Mouse (Mus musculus) liver, embryonic 16.5 days (tissue): ENCODE measurements around the gene 2310022A10Rik. TPM values are rescaled to one million over a fixed set of nuclear protein-coding genes. Genes with fewer than 3 reads are reported as not detected.

ENCODE experiments used
- ATAC-seq: fragments of 200-750 bp; cut with Nextera tagmentation; 2 replicates; pipeline ENCODE4 v1.8.0; 2017; ENCODE audit warnings: low read depth, mild to moderate bottlenecking, moderate number of reproducible peaks, moderate library complexity
- H3K27ac ChIP-seq: fragments of 300-500 bp; sonication (generic); 2 replicates; pipeline ENCODE4 v1.5.1; 2014; ENCODE audit warnings: mild to moderate bottlenecking, low read length
- H3K27me3 ChIP-seq: fragments of 300-500 bp; sonication (generic); 2 replicates; pipeline ENCODE4 v1.6.1; 2014; ENCODE audit warnings: low read depth, low read length, mixed read lengths; ENCODE audit not compliant: control insufficient read depth, insufficient read depth
- H3K36me3 ChIP-seq: fragments of 300-500 bp; sonication (generic); 2 replicates; pipeline ENCODE4 v1.6.1; 2014; ENCODE audit warnings: mild to moderate bottlenecking; ENCODE audit not compliant: control insufficient read depth, insufficient read depth
- H3K4me1 ChIP-seq: fragments of 300-500 bp; sonication (generic); 2 replicates; pipeline ENCODE4 v1.6.1; 2014; ENCODE audit warnings: low read depth, low read length, mixed read lengths; ENCODE audit not compliant: control insufficient read depth
- H3K4me2 ChIP-seq: fragments of 300-500 bp; sonication (generic); 2 replicates; pipeline ENCODE4 v1.6.1; 2014; ENCODE audit warnings: low read depth, low read length, mixed read lengths
- H3K4me3 ChIP-seq: fragments of 300-500 bp; sonication (generic); 2 replicates; pipeline ENCODE4 v1.5.1; 2014; ENCODE audit warnings: low read depth, mild to moderate bottlenecking, low read length
- H3K9ac ChIP-seq: fragments of 300-500 bp; sonication (generic); 2 replicates; pipeline ENCODE4 v1.6.1; 2014; ENCODE audit warnings: low read depth, low read length
- H3K9me3 ChIP-seq: fragments of 300-500 bp; sonication (generic); replicated peaks from 2 replicates; pipeline ENCODE4 v1.6.1; 2016; ENCODE audit warnings: low read length; ENCODE audit not compliant: control insufficient read depth
- WGBS: fragments of 180-500 bp; shearing (Covaris S2); extraction: QIAGEN DNeasy Blood & Tissue Kit; methylation state at CpG from one replicate; pipeline ENCODE4 v1.1.7; 2014; ENCODE audit not compliant: insufficient replicate concordance; 5-methylcytosine and 5-hydroxymethylcytosine counted together
- polyA plus RNA-seq: library from polyadenylated mRNA; unstranded; fragments of >200 nt; fragmentation: Nextera tagmentation; extraction: Ambion mirVana; gene quantifications from 2 replicates; pipeline ENCODE4 v1.2.1, GENCODE M21; 2015

The 2310022A10Rik gene
- polyA plus RNA-seq, 1 experiment from 2014 or later: 16.1 TPM

DNA sequence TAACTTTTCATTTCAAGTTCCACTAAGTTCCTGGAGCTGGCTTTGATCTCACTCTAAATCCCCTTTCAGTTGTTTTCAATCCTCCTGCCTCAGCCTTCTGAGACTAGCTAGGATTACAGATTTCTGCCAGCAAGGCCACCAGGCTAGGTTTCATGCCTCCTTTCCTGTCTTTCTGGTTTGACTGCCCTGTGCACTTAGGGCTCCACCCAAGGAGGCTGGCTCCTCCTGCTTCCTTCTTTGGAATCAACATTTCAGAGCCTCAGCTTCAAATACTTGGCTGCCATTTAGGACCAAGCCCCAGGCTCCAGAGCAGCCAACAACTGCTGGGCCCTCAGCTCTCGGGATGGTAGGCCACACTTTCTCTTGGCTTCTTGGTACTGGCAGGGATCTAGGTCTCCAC lies 32.4 kb upstream of the 2310022A10Rik start:
- H3K27ac ChIP-seq: no peak overlapping the region
- WGBS: 80% methylated on average over 1 of the region's 1 CpGs
- no peak for ATAC-seq
- H3K27me3 ChIP-seq: no peaks in the 10 kb centered on the region
- H3K9me3 ChIP-seq: no peaks in the 10 kb centered on the region
- no peak overlapping the region for H3K4me2 ChIP-seq
- no peaks in the 10 kb centered on the region for H3K36me3 ChIP-seq
- no peak overlapping the region for H3K9ac ChIP-seq
- peaks cover 5% of the 10 kb centered on the region for H3K4me1 ChIP-seq
- no peak overlapping the region for H3K4me3 ChIP-seq

DNA sequence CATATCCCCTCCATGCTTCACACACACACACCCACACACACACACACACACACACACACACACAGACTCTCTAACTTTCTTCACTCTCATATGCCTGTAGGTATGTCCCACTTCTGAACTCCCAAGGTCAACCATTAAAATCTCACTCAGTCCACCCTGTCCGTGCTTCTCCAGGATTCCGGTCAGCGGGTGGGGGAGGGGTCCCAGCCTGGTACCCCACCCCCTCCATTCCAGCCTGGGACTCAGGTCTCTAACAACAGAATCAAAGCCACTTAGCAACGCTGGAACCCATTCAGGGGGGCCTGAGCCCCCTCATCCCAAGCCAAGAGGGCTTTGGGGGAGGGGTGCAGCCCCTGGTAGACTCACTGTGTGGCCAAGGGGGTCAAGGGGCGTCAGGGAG lies 30.1 kb upstream of the 2310022A10Rik start, which contains the start of gene Hipk4:
TSS of gene Hipk4 (plus strand) at position 301 of the 400 bp plus-strand sequence.
- no peaks in the 10 kb centered on the region for H3K27me3 ChIP-seq
- no peak within 1 kb of the TSS for H3K4me2 ChIP-seq
- 62% methylated on average over 5 of the region's 5 CpGs for WGBS
- no peak within 1 kb of the TSS for H3K9ac ChIP-seq
- H3K9me3 ChIP-seq: no peaks in the 10 kb centered on the region
- H3K4me1 ChIP-seq: peaks cover 16% of the 10 kb centered on the region
- ATAC-seq: no peak
- H3K27ac ChIP-seq: no peak within 1 kb of the TSS
- H3K4me3 ChIP-seq: no peak within 1 kb of the TSS
- no peaks in the 10 kb centered on the region for H3K36me3 ChIP-seq

DNA sequence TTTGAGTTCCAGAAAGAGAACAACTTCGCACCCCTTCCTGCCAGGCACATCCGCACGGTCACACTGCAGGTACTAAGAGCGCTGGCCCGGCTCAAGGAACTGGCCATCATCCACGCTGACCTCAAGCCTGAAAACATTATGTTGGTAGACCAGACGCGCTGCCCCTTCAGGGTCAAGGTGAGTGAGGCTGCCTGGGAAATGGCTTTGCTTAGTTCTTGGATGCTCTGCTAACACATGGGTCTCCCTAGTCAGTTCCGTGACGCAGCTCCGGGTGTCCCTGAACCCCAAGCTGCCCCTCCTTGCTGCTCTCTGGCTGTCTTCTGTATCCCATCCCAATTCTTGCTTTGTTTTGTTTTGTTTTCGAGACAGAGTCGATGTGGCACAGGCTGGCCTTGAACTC lies 29.2 kb upstream of the 2310022A10Rik start:
- no peaks in the 10 kb centered on the region for H3K9me3 ChIP-seq
- no peak overlapping the region for H3K9ac ChIP-seq
- no peak for ATAC-seq
- WGBS: 84% methylated on average over 13 of the region's 13 CpGs
- no peak overlapping the region for H3K4me3 ChIP-seq
- no peak overlapping the region for H3K4me2 ChIP-seq
- peaks cover 16% of the 10 kb centered on the region for H3K4me1 ChIP-seq
- no peaks in the 10 kb centered on the region for H3K36me3 ChIP-seq
- no peaks in the 10 kb centered on the region for H3K27me3 ChIP-seq
- no peak overlapping the region for H3K27ac ChIP-seq

DNA sequence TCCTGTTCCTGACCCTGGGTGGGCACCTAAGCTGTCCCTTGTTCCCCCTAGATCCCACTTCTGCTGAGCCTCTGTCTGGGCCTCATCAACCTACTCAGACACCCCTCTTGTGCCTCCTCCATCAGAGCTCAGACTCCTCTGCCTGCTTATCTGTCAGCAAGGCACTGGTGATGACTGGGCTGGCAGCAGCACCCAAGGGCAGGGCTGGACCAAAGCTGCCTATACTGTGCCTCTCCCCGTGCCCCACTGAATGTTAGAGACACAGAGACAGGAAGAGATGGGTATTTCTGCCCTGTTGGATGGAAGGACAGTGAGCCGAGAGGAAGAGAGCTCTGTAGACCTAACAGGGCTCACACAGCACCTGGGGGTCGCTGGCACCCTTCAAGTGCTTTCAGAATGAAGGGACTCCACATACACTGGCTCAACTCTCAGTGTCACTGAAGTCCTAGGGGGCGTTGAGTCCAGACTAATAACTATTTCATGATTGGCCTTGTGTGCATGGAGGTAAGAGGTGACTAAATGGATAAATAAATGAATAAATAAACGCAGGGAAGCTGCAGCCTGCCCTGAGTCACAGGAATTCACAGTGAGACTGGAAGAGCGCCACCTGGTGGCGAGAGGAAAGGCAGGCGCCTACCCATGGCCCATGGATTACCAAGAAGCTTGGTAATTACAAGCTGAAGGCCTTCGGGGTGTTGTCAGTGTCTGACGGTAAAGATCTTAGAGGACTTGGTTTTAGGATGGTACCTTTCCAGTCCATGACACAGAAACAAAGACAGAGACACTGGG lies 26.8 kb upstream of the 2310022A10Rik start:
- WGBS: 13% methylated on average over 10 of the region's 10 CpGs
- ATAC-seq: peak; percentile 98

DNA sequence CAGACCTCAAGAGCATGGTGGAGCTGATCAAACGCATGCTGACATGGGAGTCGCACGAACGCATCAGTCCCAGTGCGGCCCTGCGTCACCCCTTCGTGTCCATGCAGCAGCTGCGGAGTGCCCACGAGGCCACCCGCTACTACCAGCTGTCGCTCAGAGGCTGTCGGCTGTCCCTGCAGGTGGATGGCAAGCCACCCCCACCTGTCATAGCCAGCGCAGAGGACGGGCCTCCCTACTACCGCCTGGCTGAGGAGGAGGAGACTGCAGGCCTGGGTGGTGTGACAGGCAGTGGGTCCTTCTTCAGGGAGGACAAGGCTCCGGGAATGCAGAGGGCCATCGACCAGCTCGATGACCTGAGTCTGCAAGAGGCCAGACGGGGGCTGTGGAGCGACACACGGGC lies 24.0 kb upstream of the 2310022A10Rik start:
- 86% methylated on average over 21 of the region's 21 CpGs for WGBS
- H3K36me3 ChIP-seq: peaks cover 11% of the 10 kb centered on the region
- H3K27me3 ChIP-seq: no peaks in the 10 kb centered on the region
- H3K4me2 ChIP-seq: no peak overlapping the region
- peaks cover 21% of the 10 kb centered on the region for H3K4me1 ChIP-seq
- H3K9me3 ChIP-seq: no peaks in the 10 kb centered on the region
- H3K9ac ChIP-seq: no peak overlapping the region
- ATAC-seq: no peak
- no peak overlapping the region for H3K27ac ChIP-seq
- no peak overlapping the region for H3K4me3 ChIP-seq

More for the DNA sequence above, 26.8 kb upstream of the 2310022A10Rik start:
- no peaks in the 10 kb centered on the region for H3K36me3 ChIP-seq
- no peaks in the 10 kb centered on the region for H3K27me3 ChIP-seq
- H3K9ac ChIP-seq: peak overlapping the region; percentile 61
- no peaks in the 10 kb centered on the region for H3K9me3 ChIP-seq
- H3K4me3 ChIP-seq: peak overlapping the region; percentile 32
- peak overlapping the region; percentile 65 for H3K4me2 ChIP-seq
- peaks cover 16% of the 10 kb centered on the region for H3K4me1 ChIP-seq
- peak overlapping the region; percentile 83 for H3K27ac ChIP-seq

DNA sequence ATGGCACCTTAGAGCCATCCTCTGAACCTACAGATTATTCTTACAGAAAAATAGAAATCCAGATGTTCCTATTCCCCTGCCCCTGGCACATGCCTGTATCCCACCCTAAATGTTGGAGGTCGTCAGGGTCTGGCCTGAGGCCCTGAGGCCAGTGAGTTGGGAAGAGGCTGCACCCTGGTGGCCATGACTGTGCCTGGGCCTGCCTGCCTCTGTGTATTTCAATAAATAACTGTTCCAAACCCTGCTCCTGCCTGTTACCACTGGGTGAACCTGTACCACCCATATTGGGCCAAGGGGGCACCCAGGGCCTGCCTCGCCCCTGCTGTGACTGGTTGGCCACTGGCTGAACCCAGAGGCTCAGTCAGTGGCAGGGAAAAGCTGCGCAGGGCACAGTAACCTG lies 22.1 kb upstream of the 2310022A10Rik start:
- H3K4me3 ChIP-seq: no peak overlapping the region
- H3K27me3 ChIP-seq: no peaks in the 10 kb centered on the region
- no peak overlapping the region for H3K4me2 ChIP-seq
- H3K27ac ChIP-seq: no peak overlapping the region
- H3K4me1 ChIP-seq: peaks cover 24% of the 10 kb centered on the region
- ATAC-seq: no peak
- H3K9ac ChIP-seq: no peak overlapping the region
- H3K9me3 ChIP-seq: no peaks in the 10 kb centered on the region
- peaks cover 11% of the 10 kb centered on the region for H3K36me3 ChIP-seq
- WGBS: 76% methylated on average over 3 of the region's 3 CpGs

DNA sequence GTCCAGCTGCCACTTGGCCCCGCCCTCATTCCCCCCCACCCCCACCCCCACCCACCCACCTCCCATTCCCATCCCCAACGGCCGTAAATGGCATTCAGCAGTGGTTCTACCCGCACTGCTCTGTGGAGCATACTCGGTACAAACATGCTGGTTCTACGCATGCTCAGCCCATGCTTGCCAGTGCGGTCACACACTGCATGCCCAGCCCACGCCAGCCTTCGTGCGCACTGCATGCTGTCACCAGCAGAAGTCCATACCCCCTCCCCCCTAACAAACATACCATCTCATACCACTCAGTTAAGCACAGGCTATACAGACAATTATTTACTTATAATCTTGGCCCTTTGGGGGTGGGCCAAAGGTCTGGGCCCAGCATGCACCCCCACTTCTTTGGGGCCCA lies 21.3 kb upstream of the 2310022A10Rik start:
- peaks cover 25% of the 10 kb centered on the region for H3K4me1 ChIP-seq
- H3K27me3 ChIP-seq: no peaks in the 10 kb centered on the region
- ATAC-seq: no peak
- no peak overlapping the region for H3K9ac ChIP-seq
- H3K4me2 ChIP-seq: no peak overlapping the region
- 83% methylated on average over 10 of the region's 10 CpGs for WGBS
- H3K9me3 ChIP-seq: no peaks in the 10 kb centered on the region
- H3K4me3 ChIP-seq: no peak overlapping the region
- H3K36me3 ChIP-seq: peaks cover 16% of the 10 kb centered on the region
- H3K27ac ChIP-seq: no peak overlapping the region

DNA sequence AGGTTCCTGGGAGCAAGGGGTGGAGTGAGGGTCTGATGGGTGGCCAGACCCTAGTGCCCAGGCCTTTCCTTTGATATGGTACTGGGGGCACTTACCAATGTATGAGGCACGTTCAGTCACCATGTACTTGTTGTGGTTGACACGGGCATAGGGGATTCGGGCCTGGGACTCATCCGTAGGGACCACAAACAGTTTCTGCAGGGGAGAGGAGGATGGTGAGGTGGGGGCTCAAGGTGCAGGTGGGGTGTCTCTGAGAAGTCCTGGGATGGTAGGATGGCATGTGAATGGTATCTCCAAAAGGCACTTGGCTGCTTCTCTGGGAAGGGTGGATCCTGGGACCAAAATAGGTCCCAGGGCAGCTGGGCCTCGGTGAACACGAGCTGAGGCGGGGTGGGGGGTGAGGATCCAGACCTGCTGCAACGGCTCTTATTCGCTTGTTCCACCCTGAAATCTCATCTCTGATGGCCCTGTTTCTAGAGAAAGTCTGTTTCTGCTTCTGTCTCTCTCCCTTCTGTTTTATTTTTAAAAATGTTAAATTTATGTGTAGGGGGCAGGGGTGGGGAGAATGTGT lies 20.5 kb upstream of the 2310022A10Rik start:
- WGBS: 87% methylated on average over 9 of the region's 9 CpGs
- no peaks in the 10 kb centered on the region for H3K27me3 ChIP-seq
- no peaks in the 10 kb centered on the region for H3K9me3 ChIP-seq
- H3K27ac ChIP-seq: no peak overlapping the region
- H3K9ac ChIP-seq: no peak overlapping the region
- H3K36me3 ChIP-seq: peaks cover 16% of the 10 kb centered on the region
- H3K4me3 ChIP-seq: no peak overlapping the region
- no peak overlapping the region for H3K4me2 ChIP-seq
- peaks cover 30% of the 10 kb centered on the region for H3K4me1 ChIP-seq
- ATAC-seq: no peak

DNA sequence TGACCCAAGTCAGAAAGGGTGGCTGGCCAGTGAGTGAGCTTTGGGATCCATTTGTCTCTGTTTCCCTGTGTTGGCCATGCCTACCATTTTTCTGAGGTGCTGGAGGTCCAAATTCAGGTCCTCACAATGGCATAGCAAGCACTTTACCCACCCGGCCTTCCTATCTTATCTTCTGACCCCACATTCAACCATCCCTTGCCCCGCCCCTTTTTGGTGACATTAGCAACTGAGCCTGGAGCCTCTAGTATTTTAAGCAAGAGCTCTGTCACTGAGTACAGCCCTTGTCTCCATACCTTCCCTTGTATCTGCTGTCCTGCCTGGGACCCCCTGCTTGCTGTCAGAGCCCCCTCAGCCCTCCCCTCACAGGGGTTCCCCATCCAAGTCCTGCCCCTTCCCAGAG lies 17.6 kb upstream of the 2310022A10Rik start:
- Histone ChIP-seq H3K36me3 (peaks cover 16% of the 10 kb centered on the region), H3K4me3 (peak overlapping the region; percentile 32), H3K4me2 (peak overlapping the region; percentile 68), H3K9ac (peak overlapping the region; percentile 55), H3K27ac (peak overlapping the region; percentile 84), H3K9me3 (no peaks in the 10 kb centered on the region), H3K27me3 (no peaks in the 10 kb centered on the region), H3K4me1 (peaks cover 59% of the 10 kb centered on the region)
- ATAC-seq: peak; percentile 77
- WGBS: 22% methylated on average over 2 of the region's 2 CpGs
